Mouse (Mus musculus) liver, postnatal 0 days (tissue): ENCODE measurements around the gene Olfr628.

ENCODE experiments used
- CTCF ChIP-seq: sonication (generic); IDR thresholded peaks from 2 replicates; pipeline ENCODE4 v1.5.1; 2016; ENCODE audit warnings: antibody characterized with exemption, low read depth
- EP300 ChIP-seq: IDR thresholded peaks from 2 replicates; pipeline ENCODE4 v1.6.1; 2016; ENCODE audit warnings: antibody characterized with exemption, low read depth, mild to moderate bottlenecking

DNA sequence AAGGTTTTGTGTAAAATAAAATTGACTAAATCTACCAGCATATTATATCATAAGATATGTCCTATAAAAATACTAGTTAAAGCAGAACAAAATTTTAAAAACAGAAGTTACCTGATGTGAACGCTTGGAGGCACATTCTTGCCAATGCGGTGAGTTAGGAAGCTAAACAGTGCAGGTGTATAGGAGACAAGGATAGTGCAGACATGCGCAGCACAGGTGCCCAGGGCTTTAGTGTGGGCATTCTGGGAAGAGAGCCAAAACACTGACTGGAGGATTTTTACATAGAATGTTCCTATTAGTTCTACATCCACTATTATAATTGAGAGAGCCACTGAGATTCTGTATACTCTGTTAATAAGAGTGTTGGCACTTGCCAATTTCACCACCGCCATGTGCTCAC lies 30.7 kb upstream of the Olfr628 start:
- TF ChIP-seq CTCF (no peak), EP300 (no peak)
